Mouse (Mus musculus): ENCODE measurements around the gene Islr2. TPM values are rescaled to one million over a fixed set of nuclear protein-coding genes. Genes with fewer than 3 reads are reported as not detected.

Islr2 gene
- polyA plus RNA-seq, 1 experiment: 1.7 TPM

DNA sequence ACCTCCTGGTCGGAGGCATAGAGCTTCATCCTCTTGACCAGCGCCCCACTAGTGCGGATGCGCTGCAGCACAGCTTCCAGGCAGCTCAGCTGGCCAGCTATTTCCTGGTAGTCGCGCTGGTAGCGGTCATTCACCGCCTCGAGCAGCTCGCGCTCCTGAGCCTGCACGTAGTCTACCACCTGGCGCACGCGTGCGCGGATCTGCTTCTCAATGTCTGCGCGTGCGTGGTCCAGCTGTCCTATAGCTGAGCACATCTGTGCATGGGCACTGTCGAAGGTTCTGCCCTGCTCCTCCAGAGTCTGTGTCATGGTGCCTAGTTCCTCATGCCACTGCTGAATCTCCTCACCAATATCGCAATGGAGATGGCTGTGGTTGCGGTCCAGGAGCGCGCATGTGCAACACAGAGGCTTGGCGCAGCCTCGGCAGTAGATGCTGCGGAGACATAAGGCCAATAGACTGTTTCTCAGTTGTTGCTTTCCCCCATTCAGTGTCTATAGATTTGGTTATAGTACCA is 30.4 kb upstream of the Islr2 start:
- H3K36me3 ChIP-seq (ENCODE audit: control insufficient read depth, insufficient read depth, low read length): peaks cover 4% of the 10 kb centered on the region
- DNase-seq: no peak
- no peak overlapping the region for H3K4me3 ChIP-seq (ENCODE audit: insufficient read depth, low read depth, low read length)
- no peak overlapping the region for H3K27ac ChIP-seq (ENCODE audit: insufficient read depth, low read depth, low read length)
- WGBS: 97% methylated on average over 28 of the region's 28 CpGs
- H3K4me1 ChIP-seq (ENCODE audit: control insufficient read depth, insufficient read depth, low read length): no peaks in the 10 kb centered on the region; the same call in 1 of the 2 replicates
- no peak for TF ChIP-seq CTCF (conservative IDR thresholded peaks at IDR 0.05; ENCODE audit: insufficient read depth, insufficient read length, low read depth, low read length)
- H3K27me3 ChIP-seq (replicated peaks; ENCODE audit: control insufficient read depth, insufficient read depth, low read length): no peaks in the 10 kb centered on the region

- no peak overlapping the region for H3K4me3 ChIP-seq (ENCODE audit: insufficient read depth, low read depth, low read length)
- DNase-seq: peak; percentile 43
- peaks cover 5% of the 10 kb centered on the region for H3K36me3 ChIP-seq (ENCODE audit: control insufficient read depth, insufficient read depth, low read length)
- H3K27me3 ChIP-seq (replicated peaks; ENCODE audit: control insufficient read depth, insufficient read depth, low read length): no peaks in the 10 kb centered on the region
- H3K27ac ChIP-seq (ENCODE audit: insufficient read depth, low read depth, low read length): peak overlapping the region; percentile 69
- H3K4me1 ChIP-seq (ENCODE audit: control insufficient read depth, insufficient read depth, low read length): peaks cover 2% of the 10 kb centered on the region; the same call in 1 of the 2 replicates
- no peak for TF ChIP-seq POLR2A (IDR thresholded peaks at IDR 0.05; ENCODE audit: low read depth, low read length)
- TF ChIP-seq CTCF (conservative IDR thresholded peaks at IDR 0.05; ENCODE audit: insufficient read depth, insufficient read length, low read depth, low read length): no peak
- 39% methylated on average over 5 of the region's 5 CpGs for WGBS
Observed at GRCm38 (mm10) chr9:58232374-58232773, 28.3 kb upstream of the Islr2 start.

- Histone ChIP-seq H3K36me3 (ENCODE audit: control insufficient read depth, insufficient read depth, low read length) (peaks cover 5% of the 10 kb centered on the region), H3K27ac (ENCODE audit: insufficient read depth, low read depth, low read length) (peak overlapping the region; percentile 69), H3K27me3 (replicated peaks; ENCODE audit: control insufficient read depth, insufficient read depth, low read length) (no peaks in the 10 kb centered on the region), H3K4me3 (ENCODE audit: insufficient read depth, low read depth, low read length) (no peak overlapping the region), H3K4me1 (ENCODE audit: control insufficient read depth, insufficient read depth, low read length) (peaks cover 2% of the 10 kb centered on the region; the same call in 1 of the 2 replicates)
- no peak for DNase-seq
- 42% methylated on average over 6 of the region's 6 CpGs for WGBS
- TF ChIP-seq POLR2A (IDR thresholded peaks at IDR 0.05; ENCODE audit: low read depth, low read length): no peak
- no peak for TF ChIP-seq CTCF (conservative IDR thresholded peaks at IDR 0.05; ENCODE audit: insufficient read depth, insufficient read length, low read depth, low read length)
Observed at GRCm38 (mm10) chr9:58231746-58232145, 27.6 kb upstream of the Islr2 start.

GRCm38 (mm10) chr9:58228777-58229466 is 24.8 kb upstream of the Islr2 start:
- TF ChIP-seq POLR2A (IDR thresholded peaks at IDR 0.05; ENCODE audit: low read depth, low read length) (no peak), CTCF (conservative IDR thresholded peaks at IDR 0.05; ENCODE audit: insufficient read depth, insufficient read length, low read depth, low read length) (no peak)
- Histone ChIP-seq H3K4me1 (ENCODE audit: control insufficient read depth, insufficient read depth, low read length) (peaks cover 2% of the 10 kb centered on the region; the same call in 1 of the 2 replicates), H3K4me3 (ENCODE audit: insufficient read depth, low read depth, low read length) (no peak overlapping the region), H3K27ac (ENCODE audit: insufficient read depth, low read depth, low read length) (peak overlapping the region; percentile 90), H3K36me3 (ENCODE audit: control insufficient read depth, insufficient read depth, low read length) (peaks cover 3% of the 10 kb centered on the region; the same call in 1 of the 2 replicates), H3K27me3 (replicated peaks; ENCODE audit: control insufficient read depth, insufficient read depth, low read length) (no peaks in the 10 kb centered on the region)
- peak; percentile 77 for DNase-seq
- WGBS: 76% methylated on average over 9 of the region's 9 CpGs

DNA sequence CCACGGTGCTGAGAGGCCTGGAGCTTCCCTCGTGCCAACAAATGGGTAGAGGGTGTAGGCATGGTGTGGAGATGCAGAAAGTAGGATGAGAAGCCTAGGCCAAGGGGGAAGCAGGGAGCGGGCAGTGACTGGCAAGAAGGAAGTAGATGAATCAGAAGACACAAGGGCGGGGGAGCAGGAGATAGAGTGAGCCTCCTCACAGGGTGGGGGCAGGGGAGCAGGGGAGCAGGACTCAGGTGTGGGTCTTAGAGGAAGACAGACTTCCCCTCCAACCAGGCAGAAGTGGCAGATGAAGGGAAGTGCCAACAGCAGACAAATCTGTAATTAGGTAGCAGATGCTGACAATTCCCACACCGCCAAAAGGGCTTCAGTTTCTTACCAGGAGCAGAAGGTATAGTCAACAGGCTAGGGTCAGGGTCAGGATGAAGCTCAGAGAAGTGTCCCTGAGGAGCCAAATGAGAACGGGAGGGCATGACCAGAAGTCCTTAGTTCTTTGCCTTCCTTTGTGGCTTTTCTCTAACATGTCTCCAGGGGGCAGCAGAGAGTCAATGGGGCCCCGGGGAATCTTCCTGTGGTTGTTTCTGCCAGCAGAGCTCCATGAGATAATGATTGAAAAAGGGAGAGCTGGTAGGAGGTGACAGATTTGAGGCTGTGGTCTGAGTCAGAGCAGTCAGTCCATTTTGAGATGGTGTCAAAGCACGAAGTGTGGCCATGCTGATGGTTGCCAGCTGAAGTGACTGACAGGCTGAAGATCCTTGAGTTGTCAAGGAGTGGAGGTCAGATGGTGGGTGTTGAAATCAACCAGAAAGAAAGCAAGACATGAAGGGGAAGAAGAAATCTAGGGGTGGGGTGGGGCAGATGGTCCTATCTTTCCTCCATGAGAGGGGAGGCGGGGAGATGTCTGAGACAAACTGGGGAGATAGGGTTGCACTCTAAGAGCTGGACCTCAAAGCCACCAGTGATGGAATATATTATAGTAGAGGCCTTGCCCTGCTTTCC is 22.1 kb upstream of the Islr2 start:
- H3K27ac ChIP-seq (ENCODE audit: insufficient read depth, low read depth, low read length): no peak overlapping the region
- WGBS: 66% methylated on average over 9 of the region's 9 CpGs
- DNase-seq: peak; percentile 63
- H3K4me1 ChIP-seq (ENCODE audit: control insufficient read depth, insufficient read depth, low read length): peaks cover 2% of the 10 kb centered on the region; the same call in 1 of the 2 replicates
- H3K4me3 ChIP-seq (ENCODE audit: insufficient read depth, low read depth, low read length): no peak overlapping the region
- H3K27me3 ChIP-seq (replicated peaks; ENCODE audit: control insufficient read depth, insufficient read depth, low read length): no peaks in the 10 kb centered on the region
- H3K36me3 ChIP-seq (ENCODE audit: control insufficient read depth, insufficient read depth, low read length): peaks cover 3% of the 10 kb centered on the region; the same call in 1 of the 2 replicates
- TF ChIP-seq POLR2A (IDR thresholded peaks at IDR 0.05; ENCODE audit: low read depth, low read length): no peak
- peak; percentile 76 for TF ChIP-seq CTCF (conservative IDR thresholded peaks at IDR 0.05; ENCODE audit: insufficient read depth, insufficient read length, low read depth, low read length)

- peaks cover 2% of the 10 kb centered on the region; the same call in 1 of the 2 replicates for H3K4me1 ChIP-seq (ENCODE audit: control insufficient read depth, insufficient read depth, low read length)
- no peak for DNase-seq
- H3K27ac ChIP-seq (ENCODE audit: insufficient read depth, low read depth, low read length): no peak overlapping the region
- TF ChIP-seq POLR2A (IDR thresholded peaks at IDR 0.05; ENCODE audit: low read depth, low read length): no peak
- no peak for TF ChIP-seq CTCF (conservative IDR thresholded peaks at IDR 0.05; ENCODE audit: insufficient read depth, insufficient read length, low read depth, low read length)
- no peaks in the 10 kb centered on the region for H3K27me3 ChIP-seq (replicated peaks; ENCODE audit: control insufficient read depth, insufficient read depth, low read length)
- H3K4me3 ChIP-seq (ENCODE audit: insufficient read depth, low read depth, low read length): no peak overlapping the region
- 88% methylated on average over 2 of the region's 2 CpGs for WGBS
- no peaks in the 10 kb centered on the region for H3K36me3 ChIP-seq (ENCODE audit: control insufficient read depth, insufficient read depth, low read length)
Observed at GRCm38 (mm10) chr9:58224356-58224755, 20.2 kb upstream of the Islr2 start.
